ENCODE assay signal across 10 mouse cellular contexts in genomic region chr3:33043896-33044798, GRCm38 (mm10).
DNase-seq lines count a peak whose midpoint lies in the region; ATAC-seq and TF ChIP-seq lines count a peak whose summit lies in the region.
"Had no signal": no experiment of that assay in that cellular context is flagged by ENCODE, and none has a peak within 500 bp of the region (broad histone marks: within the 10 kb centered on the region; RNA-seq: fewer than 3 reads in every experiment).

No protein-coding gene starts in this region.

- H3K4me1 ChIP-seq in midbrain, embryonic 12.5 days = no peaks in the 10 kb centered on the region
- H3K4me1 ChIP-seq: intestine, embryonic 15.5 days; lung, embryonic 15.5 days had no signal

- no peak overlapping the region for H3K4me3 ChIP-seq in midbrain, embryonic 12.5 days
- H3K4me3 ChIP-seq: intestine, embryonic 15.5 days; lung, embryonic 15.5 days had no signal

- H3K36me3 ChIP-seq in midbrain, embryonic 12.5 days = no peaks in the 10 kb centered on the region
- H3K36me3 ChIP-seq: intestine, embryonic 15.5 days; lung, embryonic 15.5 days had no signal

- H3K4me2 ChIP-seq in midbrain, embryonic 12.5 days (replicated peaks) = no peak overlapping the region
- H3K4me2 ChIP-seq: intestine, embryonic 15.5 days; lung, embryonic 15.5 days had no signal

- TF ChIP-seq CTCF in brain, embryonic 14.5 days (IDR thresholded peaks at IDR 0.05; ENCODE audit: borderline replicate concordance, extremely low read depth, insufficient read depth, insufficient read length) = peak; percentile 59; the same call in 1 of the 2 replicates

- no peaks in the 10 kb centered on the region for H3K27me3 ChIP-seq in midbrain, embryonic 12.5 days
- H3K27me3 ChIP-seq: intestine, embryonic 15.5 days; lung, embryonic 15.5 days had no signal

- peak; percentile 4 for DNase-seq in adrenal gland, adult 2 months
- no peak for DNase-seq in adrenal gland, adult 18-20 months (ENCODE audit: low spot score in 2 of 2)
- peak; percentile 27 to 35 for DNase-seq in left cerebral cortex, postnatal 10 days (ENCODE audit: extremely low spot score in 1 of 2, low spot score in 2 of 2)
- DNase-seq in left cerebral cortex, postnatal 36 days (ENCODE audit: low spot score in 2 of 2) = no peak
- DNase-seq in brain, embryonic 14.5 days (ENCODE audit: low read depth) = peak; percentile 76
- DNase-seq in natural killer cell, adult 2 months (ENCODE audit: low spot score in 2 of 2) = no peak
- DNase-seq in gastrocnemius, postnatal 36 days = no peak

- intact Hi-C loops in left cerebral cortex, postnatal 10 days (cut with DNase I) = loop anchor here (5.0 kb wide), 2 partner anchors 98 to 743 kb away; partner anchors contain the start of gene Pex5l
- intact Hi-C loops in left cerebral cortex, postnatal 36 days (cut with DNase I) = loop anchor here (5.0 to 10.0 kb wide), 2 partner anchors 98 to 751 kb away; partner anchors contain the start of genes Pex5l and Ttc14
- intact Hi-C loops in gastrocnemius, postnatal 36 days (cut with DNase I) = no loop called here

- ATAC-seq in midbrain, embryonic 12.5 days (ENCODE audit: low FRiP score, low read depth) = peak; percentile 52; the same call in 1 of the 2 replicates
- ATAC-seq: intestine, embryonic 15.5 days had no signal

- H3K9me3 ChIP-seq in midbrain, embryonic 12.5 days = no peaks in the 10 kb centered on the region
- H3K9me3 ChIP-seq: intestine, embryonic 15.5 days; lung, embryonic 15.5 days had no signal

- no peak overlapping the region for H3K9ac ChIP-seq in midbrain, embryonic 12.5 days (replicated peaks)
- H3K9ac ChIP-seq: intestine, embryonic 15.5 days; lung, embryonic 15.5 days had no signal

- TF ChIP-seq POLR2A in brain, embryonic 14.5 days (IDR thresholded peaks at IDR 0.05; ENCODE audit: borderline replicate concordance, extremely low read depth, insufficient read depth, insufficient read length, poor library complexity, severe bottlenecking) = no peak

- no peak overlapping the region for H3K27ac ChIP-seq in midbrain, embryonic 12.5 days (replicated peaks)
- H3K27ac ChIP-seq: intestine, embryonic 15.5 days; lung, embryonic 15.5 days had no signal

- WGBS in midbrain, embryonic 12.5 days = 70% methylated on average over 10 of the region's 10 CpGs

Comparison
In these comparisons a context has a peak if more than half of its experiments do, and no peak if none do; other contexts are left out.
1. DNase-seq: peak in adrenal gland, adult 2 months (single experiment), left cerebral cortex, postnatal 10 days (2 of 2) and brain, embryonic 14.5 days (single experiment); none in adrenal gland, adult 18-20 months (0 of 2), left cerebral cortex, postnatal 36 days (0 of 2), natural killer cell, adult 2 months (0 of 2) and gastrocnemius, postnatal 36 days (0 of 2).